Mouse (Mus musculus): ENCODE measurements around the gene Gm26965. TPM values are rescaled to one million over a fixed set of nuclear protein-coding genes. Genes with fewer than 3 reads are reported as not detected.
A peak's percentile ranks its signal among the peaks of the same experiment; 100 is the strongest.
"Not testable (repeated sequence)": the region's sequence is repeated elsewhere in the genome, so short reads cannot be mapped to it uniquely, and the experiment has no call there.

Gene Gm26965
- polyA plus RNA-seq, 1 experiment from 2014 or later: not detected

GRCm38 (mm10) chr13:67481528-67481927 lies 44.4 kb downstream of the Gm26965 start:
- no peak overlapping the region for H3K27ac ChIP-seq
- no peak for DNase-seq (ENCODE audit: extremely low spot score, low spot score)
- no peaks in the 10 kb centered on the region for H3K9me3 ChIP-seq
- H3K27me3 ChIP-seq (ENCODE audit: poor library complexity, severe bottlenecking): no peaks in the 10 kb centered on the region
- WGBS: 70% methylated on average over 4 of the region's 4 CpGs
- H3K4me1 ChIP-seq: peaks cover 13% of the 10 kb centered on the region
- H3K4me3 ChIP-seq: no peak overlapping the region
- H3K36me3 ChIP-seq (replicated peaks): no peaks in the 10 kb centered on the region

- no peak for DNase-seq (ENCODE audit: extremely low spot score, low spot score)
- Histone ChIP-seq H3K27ac (no peak overlapping the region), H3K4me3 (no peak overlapping the region), H3K36me3 (replicated peaks) (peaks cover 15% of the 10 kb centered on the region), H3K9me3 (no peaks in the 10 kb centered on the region), H3K4me1 (no peaks in the 10 kb centered on the region), H3K27me3 (ENCODE audit: poor library complexity, severe bottlenecking) (no peaks in the 10 kb centered on the region)
- WGBS: 89% methylated on average over 3 of the region's 3 CpGs
Measured at GRCm38 (mm10) chr13:67469274-67469673, 56.7 kb downstream of the Gm26965 start.

- H3K9me3 ChIP-seq; H3K4me3 ChIP-seq; H3K4me1 ChIP-seq; H3K27me3 ChIP-seq (ENCODE audit: poor library complexity, severe bottlenecking); DNase-seq (ENCODE audit: extremely low spot score, low spot score); H3K36me3 ChIP-seq (replicated peaks); H3K27ac ChIP-seq: not testable (repeated sequence)
- 87% methylated on average over 3 of the region's 5 CpGs for WGBS
Measured at GRCm38 (mm10) chr13:67463506-67464185, 62.3 kb downstream of the Gm26965 start.

- H3K4me1 ChIP-seq: peaks cover 12% of the 10 kb centered on the region
- peak overlapping the region; percentile 63 for H3K4me3 ChIP-seq
- H3K36me3 ChIP-seq (replicated peaks): peaks cover 6% of the 10 kb centered on the region; the same call in 1 of the 2 replicates
- no peaks in the 10 kb centered on the region for H3K9me3 ChIP-seq
- WGBS: 7% methylated on average over 3 of the region's 3 CpGs
- no peak for DNase-seq (ENCODE audit: extremely low spot score, low spot score)
- H3K27me3 ChIP-seq (ENCODE audit: poor library complexity, severe bottlenecking): no peaks in the 10 kb centered on the region
- H3K27ac ChIP-seq: peak overlapping the region; percentile 72
Measured at GRCm38 (mm10) chr13:67452021-67452309, 74.0 kb downstream of the Gm26965 start.

GRCm38 (mm10) chr13:67451172-67452020 lies 74.6 kb downstream of the Gm26965 start, which contains the start of gene Zfp874a:
Gene Zfp874a (minus strand): TSS chr13:67451624.
- Histone ChIP-seq H3K27ac (peak within 1 kb of the TSS; percentile 72), H3K9me3 (peaks cover 2% of the 10 kb centered on the region; the same call in 1 of the 2 replicates), H3K4me3 (peak within 1 kb of the TSS; percentile 63), H3K4me1 (peaks cover 12% of the 10 kb centered on the region), H3K27me3 (ENCODE audit: poor library complexity, severe bottlenecking) (no peaks in the 10 kb centered on the region), H3K36me3 (replicated peaks) (peaks cover 11% of the 10 kb centered on the region)
- 2% methylated on average over 20 of the region's 20 CpGs for WGBS
- DNase-seq (ENCODE audit: extremely low spot score, low spot score): peak; percentile 73

Other genes with a start within 250 kb of the Gm26965 start
- gene Zfp458, start 247.7 kb downstream of the Gm26965 start, polyA plus RNA-seq (2016; fragmentation: Nextera tagmentation; extraction: Ambion mirVana): 1.1 and 1.8 TPM in 2 replicates
- gene Zfp457, start 219.7 kb downstream of the Gm26965 start, polyA plus RNA-seq (2016; fragmentation: Nextera tagmentation; extraction: Ambion mirVana): 0.18 and 0.50 TPM in 2 replicates
- 1.9 and 2.2 TPM in 2 replicates for gene Zfp595, start 193.6 kb downstream of the Gm26965 start, polyA plus RNA-seq (2016; fragmentation: Nextera tagmentation; extraction: Ambion mirVana)
- 0.37 TPM in 1 of 2 replicates, not detected in the other for gene Gm28044, start 165.6 kb downstream of the Gm26965 start, polyA plus RNA-seq (2016; fragmentation: Nextera tagmentation; extraction: Ambion mirVana)
- 0.87 and 1.1 TPM in 2 replicates for gene Zfp953, start 165.5 kb downstream of the Gm26965 start, polyA plus RNA-seq (2016; fragmentation: Nextera tagmentation; extraction: Ambion mirVana)
- gene Gm28041, start 150.4 kb downstream of the Gm26965 start, polyA plus RNA-seq (2016; fragmentation: Nextera tagmentation; extraction: Ambion mirVana): 0.50 TPM in 1 of 2 replicates, not detected in the other
- 0.62 and 0.86 TPM in 2 replicates for gene Zfp456, start 150.3 kb downstream of the Gm26965 start, polyA plus RNA-seq (2016; fragmentation: Nextera tagmentation; extraction: Ambion mirVana)
- 3.4 and 4.5 TPM in 2 replicates for gene Zfp429, start 126.3 kb downstream of the Gm26965 start, polyA plus RNA-seq (2016; fragmentation: Nextera tagmentation; extraction: Ambion mirVana)
- gene Zfp459, start 104.7 kb downstream of the Gm26965 start, polyA plus RNA-seq (2016; fragmentation: Nextera tagmentation; extraction: Ambion mirVana): 0.86 and 1.2 TPM in 2 replicates
- gene Zfp874a, start 74.5 kb downstream of the Gm26965 start, polyA plus RNA-seq (2016; fragmentation: Nextera tagmentation; extraction: Ambion mirVana): 6.3 and 7.5 TPM in 2 replicates
- gene Zfp874b, start 41.9 kb downstream of the Gm26965 start, polyA plus RNA-seq (2016; fragmentation: Nextera tagmentation; extraction: Ambion mirVana): 1.4 TPM in 2 replicates
- 14.6 and 14.8 TPM in 2 replicates for gene Zfp58, start 25.6 kb downstream of the Gm26965 start, polyA plus RNA-seq (2016; fragmentation: Nextera tagmentation; extraction: Ambion mirVana)
- gene Zfp87, start within 50 bp of the Gm26965 start, polyA plus RNA-seq (2016; fragmentation: Nextera tagmentation; extraction: Ambion mirVana): 21.8 and 22.4 TPM in 2 replicates
- gene Zfp748, start 27.7 kb upstream of the Gm26965 start, polyA plus RNA-seq (2016; fragmentation: Nextera tagmentation; extraction: Ambion mirVana): 15.4 and 17.3 TPM in 2 replicates
- gene Zfp729b, start 83.6 kb upstream of the Gm26965 start, polyA plus RNA-seq (2016; fragmentation: Nextera tagmentation; extraction: Ambion mirVana): 3.4 TPM in 2 replicates
- not detected in 2 replicates for gene Gm49345, start 111.6 kb upstream of the Gm26965 start, polyA plus RNA-seq (2016; fragmentation: Nextera tagmentation; extraction: Ambion mirVana)
- gene Zfp729a, start 111.6 kb upstream of the Gm26965 start, polyA plus RNA-seq (2016; fragmentation: Nextera tagmentation; extraction: Ambion mirVana): 2.8 and 3.0 TPM in 2 replicates
- 9.5 and 10.1 TPM in 2 replicates for gene Zfp738, start 160.9 kb upstream of the Gm26965 start, polyA plus RNA-seq (2016; fragmentation: Nextera tagmentation; extraction: Ambion mirVana)
- gene Zfp65, start 203.0 kb upstream of the Gm26965 start, polyA plus RNA-seq (2016; fragmentation: Nextera tagmentation; extraction: Ambion mirVana): 6.9 and 8.3 TPM in 2 replicates
- 5.0 and 5.4 TPM in 2 replicates for gene Zfp85, start 229.1 kb upstream of the Gm26965 start, polyA plus RNA-seq (2016; fragmentation: Nextera tagmentation; extraction: Ambion mirVana)